Mouse (Mus musculus) NIH3T3 (cell line): ENCODE data around the gene Ubtd2.
A peak's percentile ranks its signal among the peaks of the same experiment; 100 is the strongest.

Experiments
- DNase-seq: peaks from one replicate; pipeline ENCODE4 v3.0.0-alpha.2; 2012; ENCODE audit warnings: low read depth

Gene Ubtd2

GRCm38 (mm10) chr11:32545605-32546004 lies 90.4 kb downstream of the Ubtd2 start:
- no peak for DNase-seq

- no peak for DNase-seq
These were observed 91.3 kb downstream of the Ubtd2 start for GRCm38 (mm10) chr11:32546483-32546882.

- DNase-seq, result no peak
These were observed 92.3 kb downstream of the Ubtd2 start for GRCm38 (mm10) chr11:32547391-32547947.

- DNase-seq, result no peak
These were observed 93.1 kb downstream of the Ubtd2 start for GRCm38 (mm10) chr11:32548240-32548639.

GRCm38 (mm10) chr11:32549236-32549635 lies 94.1 kb downstream of the Ubtd2 start:
- DNase-seq, result no peak

GRCm38 (mm10) chr11:32550102-32550501 lies 94.9 kb downstream of the Ubtd2 start:
- no peak for DNase-seq

GRCm38 (mm10) chr11:32551056-32551455 lies 95.9 kb downstream of the Ubtd2 start:
- DNase-seq, result no peak

GRCm38 (mm10) chr11:32551579-32552297 lies 96.6 kb downstream of the Ubtd2 start:
- DNase-seq, result no peak

- peak; percentile 62 for DNase-seq
These were observed 97.4 kb downstream of the Ubtd2 start for GRCm38 (mm10) chr11:32552401-32553090.

GRCm38 (mm10) chr11:32553311-32554140 lies 98.4 kb downstream of the Ubtd2 start:
- DNase-seq, result no peak

- DNase-seq, result no peak
These were observed 99.2 kb downstream of the Ubtd2 start for GRCm38 (mm10) chr11:32554141-32555091.

GRCm38 (mm10) chr11:32555103-32555689 lies 100.0 kb downstream of the Ubtd2 start:
- DNase-seq, result no peak

- no peak for DNase-seq
These were observed 101.3 kb downstream of the Ubtd2 start for GRCm38 (mm10) chr11:32556333-32556990.

- DNase-seq, result peak; percentile 75
These were observed 102.9 kb downstream of the Ubtd2 start for GRCm38 (mm10) chr11:32558026-32558425.

- DNase-seq, result no peak
These were observed 103.5 kb downstream of the Ubtd2 start for GRCm38 (mm10) chr11:32558677-32559076.

- DNase-seq, result no peak
These were observed 105.0 kb downstream of the Ubtd2 start for GRCm38 (mm10) chr11:32560015-32560770.

- no peak for DNase-seq
These were observed 106.5 kb downstream of the Ubtd2 start for GRCm38 (mm10) chr11:32561465-32562355.

GRCm38 (mm10) chr11:32562706-32563105 lies 107.5 kb downstream of the Ubtd2 start:
- DNase-seq, result no peak
